Mouse (Mus musculus) heart, embryonic 10.5 days (tissue): ENCODE results near the gene Ccdc162. TPM values are rescaled to one million over a fixed set of nuclear protein-coding genes. Genes with fewer than 3 reads are reported as not detected.

Source experiments
- DNase-seq: peaks from one replicate; pipeline ENCODE4 v3.0.0-alpha.2; 2017; ENCODE audit warnings: low spot score
- H3K27ac ChIP-seq: fragments of 300-500 bp; sonication (generic); 2 replicates; pipeline ENCODE4 v1.5.1; 2016; ENCODE audit warnings: mild to moderate bottlenecking
- H3K27me3 ChIP-seq: fragments of 300-500 bp; sonication (generic); 2 replicates; pipeline ENCODE4 v1.6.1; 2016; ENCODE audit warnings: mild to moderate bottlenecking; ENCODE audit not compliant: poor library complexity, insufficient read depth, severe bottlenecking
- H3K36me3 ChIP-seq: fragments of 300-500 bp; sonication (generic); 2 replicates; pipeline ENCODE4 v1.6.1; 2016; ENCODE audit warnings: mild to moderate bottlenecking, moderate library complexity
- H3K4me1 ChIP-seq: fragments of 300-500 bp; sonication (generic); 2 replicates; pipeline ENCODE4 v1.6.1; 2016; ENCODE audit warnings: mild to moderate bottlenecking
- H3K4me3 ChIP-seq: fragments of 300-500 bp; sonication (generic); 2 replicates; pipeline ENCODE4 v1.5.1; 2016; ENCODE audit warnings: mild to moderate bottlenecking, moderate library complexity
- H3K9me3 ChIP-seq: fragments of 300-500 bp; sonication (generic); 2 replicates; pipeline ENCODE4 v1.6.1; 2016; ENCODE audit warnings: mild to moderate bottlenecking, moderate library complexity
- WGBS: fragments of 180-500 bp; shearing (Covaris S2); methylation state at CpG from one replicate; pipeline ENCODE4 v1.1.7; 2016; 5-methylcytosine and 5-hydroxymethylcytosine counted together
- polyA plus RNA-seq: library from polyadenylated mRNA; unstranded; fragments of >200 nt; fragmentation: Nextera tagmentation; extraction: Ambion mirVana; gene quantifications from 2 replicates; pipeline ENCODE4 v1.2.1, GENCODE M21; 2016

The Ccdc162 gene
- polyA plus RNA-seq, 1 experiment from 2014 or later, result 0.40 TPM

DNA sequence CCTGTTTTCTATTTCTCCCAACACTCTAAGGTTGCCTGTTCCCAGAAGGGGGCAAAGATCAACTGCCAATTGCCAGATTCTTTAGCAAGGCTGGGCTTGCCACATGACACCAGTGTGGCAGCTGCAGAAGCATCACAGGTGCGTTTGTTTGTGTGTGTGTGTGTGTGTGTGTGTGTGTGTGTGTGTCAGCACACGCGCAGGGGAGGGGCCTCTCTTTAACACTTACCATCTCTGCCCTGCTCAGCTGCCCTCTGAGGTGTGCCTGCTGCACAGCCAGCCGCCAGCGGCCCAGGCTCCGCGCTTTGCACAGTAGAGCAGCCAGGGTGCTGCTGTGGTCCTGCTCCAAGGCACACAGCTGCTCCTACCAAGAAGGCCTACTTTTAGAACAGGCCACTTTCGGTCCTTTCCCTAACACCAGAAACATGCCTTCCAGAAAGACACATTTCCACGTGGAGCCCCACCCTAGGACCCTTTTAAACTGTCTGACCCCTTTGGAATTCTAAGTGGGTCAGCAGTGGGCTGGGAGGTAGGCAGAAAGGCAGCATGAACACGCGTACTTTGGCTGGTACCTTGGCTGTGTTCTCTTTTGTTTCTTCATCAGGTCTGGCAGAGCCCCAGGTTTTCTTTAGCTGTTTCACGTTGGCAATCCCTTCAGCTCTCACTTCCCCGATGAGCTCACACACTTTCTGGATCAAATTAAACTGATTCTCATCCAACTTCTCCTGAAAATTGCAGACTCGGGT, 163.4 kb downstream of the Ccdc162 start:
- Histone ChIP-seq H3K27me3 (no peaks in the 10 kb centered on the region), H3K27ac (0 out of 2 replicates have a peak overlapping the region, but pooled peaks have one; percentile 37), H3K9me3 (peaks cover 4% of the 10 kb centered on the region), H3K4me1 (peaks cover 8% of the 10 kb centered on the region), H3K4me3 (no peak overlapping the region), H3K36me3 (no peaks in the 10 kb centered on the region)
- WGBS, result 51% methylated on average over 14 of the region's 14 CpGs
- no peak for DNase-seq

DNA sequence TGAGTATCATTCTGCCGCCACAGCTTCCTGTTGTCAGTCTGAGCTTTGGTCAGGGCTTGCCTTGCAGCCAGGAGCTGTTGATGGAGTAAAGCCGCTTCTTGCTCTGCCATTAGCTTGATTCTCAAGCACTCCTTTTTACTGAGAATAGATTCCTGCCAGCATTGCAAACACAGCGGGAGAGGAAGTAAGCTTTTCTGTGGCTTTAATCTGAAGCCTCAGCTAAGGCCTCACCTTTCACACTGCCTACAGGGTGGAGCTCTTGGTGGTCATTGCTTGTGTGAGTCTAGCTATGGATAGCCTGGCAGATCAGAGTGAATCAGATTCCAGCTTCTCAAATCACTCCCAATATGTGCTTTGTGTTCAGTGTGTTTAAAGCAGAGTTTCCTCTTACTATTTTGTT, 164.1 kb downstream of the Ccdc162 start:
- 29% methylated on average over 3 of the region's 3 CpGs for WGBS
- no peaks in the 10 kb centered on the region for H3K27me3 ChIP-seq

DNA sequence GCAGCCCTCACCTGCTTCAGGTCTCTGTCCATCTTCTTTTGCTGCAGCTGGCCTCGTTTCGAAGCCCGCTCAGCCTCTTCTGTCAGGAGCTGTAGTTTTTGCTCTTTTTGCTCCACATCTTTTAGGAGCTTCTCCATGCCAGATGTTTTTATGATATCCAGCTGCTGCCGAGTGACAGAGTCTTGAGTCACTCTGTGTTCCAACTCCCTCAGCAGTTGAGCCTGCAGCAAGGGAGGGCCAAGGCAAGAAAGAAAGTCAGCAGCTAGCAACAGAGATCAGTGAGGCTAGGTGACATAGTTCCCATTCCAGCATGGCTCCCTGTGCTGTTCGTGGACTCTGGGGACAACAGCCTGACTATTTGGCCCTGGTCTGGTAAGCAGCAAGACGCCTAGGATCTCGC, 165.7 kb downstream of the Ccdc162 start:
- H3K27ac ChIP-seq, result no peak overlapping the region
- H3K27me3 ChIP-seq, result no peaks in the 10 kb centered on the region
- H3K4me1 ChIP-seq, result peaks cover 8% of the 10 kb centered on the region
- H3K4me3 ChIP-seq, result no peak overlapping the region
- WGBS, result 78% methylated on average over 7 of the region's 7 CpGs
- peaks cover 4% of the 10 kb centered on the region for H3K9me3 ChIP-seq
- no peak for DNase-seq
- no peaks in the 10 kb centered on the region for H3K36me3 ChIP-seq

More for the DNA sequence above, 164.1 kb downstream of the Ccdc162 start:
- Histone ChIP-seq H3K4me3 (no peak overlapping the region), H3K36me3 (no peaks in the 10 kb centered on the region), H3K9me3 (peaks cover 4% of the 10 kb centered on the region), H3K4me1 (peaks cover 8% of the 10 kb centered on the region), H3K27ac (no peak overlapping the region)
- DNase-seq, result no peak

DNA sequence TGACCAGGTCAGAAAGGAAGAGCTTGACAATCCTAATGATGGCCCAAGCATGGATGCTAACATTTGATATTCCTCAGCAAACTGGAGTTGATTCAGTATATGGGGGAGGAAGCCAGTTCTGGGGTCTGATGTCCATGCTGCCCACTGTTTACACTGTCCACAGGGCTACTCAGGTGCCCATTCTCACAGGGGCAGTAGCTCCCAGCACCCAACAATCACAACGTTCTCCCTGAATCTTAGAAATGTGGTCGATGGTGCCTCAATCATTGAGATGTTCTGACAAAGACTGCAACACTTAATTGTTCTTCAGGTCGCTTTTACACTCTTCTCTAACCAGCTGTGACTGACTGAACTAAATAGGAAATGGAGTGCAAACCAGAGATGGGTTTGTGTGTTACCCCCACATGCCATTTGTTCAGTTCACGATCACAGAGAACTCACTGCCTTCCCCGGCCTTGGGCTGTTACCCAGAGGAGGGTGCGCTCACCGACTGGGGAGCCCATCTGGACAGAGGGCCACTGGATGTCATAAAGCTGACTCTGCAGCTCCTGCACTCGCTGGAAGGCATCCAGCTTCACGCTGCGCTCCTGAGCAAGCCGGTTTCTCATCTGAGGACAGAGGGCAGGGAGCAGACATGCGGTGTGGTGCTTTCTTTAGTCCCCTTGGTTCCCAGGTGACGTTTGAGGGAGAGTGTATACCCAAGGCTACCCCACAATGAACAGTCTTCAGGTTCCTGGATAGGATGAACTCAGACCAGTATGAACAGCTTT, 169.9 kb downstream of the Ccdc162 start:
- Histone ChIP-seq H3K27ac (no peak overlapping the region), H3K4me1 (peaks cover 13% of the 10 kb centered on the region), H3K9me3 (peaks cover 4% of the 10 kb centered on the region), H3K36me3 (no peaks in the 10 kb centered on the region), H3K27me3 (no peaks in the 10 kb centered on the region), H3K4me3 (no peak overlapping the region)
- peak; percentile 59 for DNase-seq
- whole genome bisulfite sequencing, result 68% methylated on average over 13 of the region's 13 CpGs

DNA sequence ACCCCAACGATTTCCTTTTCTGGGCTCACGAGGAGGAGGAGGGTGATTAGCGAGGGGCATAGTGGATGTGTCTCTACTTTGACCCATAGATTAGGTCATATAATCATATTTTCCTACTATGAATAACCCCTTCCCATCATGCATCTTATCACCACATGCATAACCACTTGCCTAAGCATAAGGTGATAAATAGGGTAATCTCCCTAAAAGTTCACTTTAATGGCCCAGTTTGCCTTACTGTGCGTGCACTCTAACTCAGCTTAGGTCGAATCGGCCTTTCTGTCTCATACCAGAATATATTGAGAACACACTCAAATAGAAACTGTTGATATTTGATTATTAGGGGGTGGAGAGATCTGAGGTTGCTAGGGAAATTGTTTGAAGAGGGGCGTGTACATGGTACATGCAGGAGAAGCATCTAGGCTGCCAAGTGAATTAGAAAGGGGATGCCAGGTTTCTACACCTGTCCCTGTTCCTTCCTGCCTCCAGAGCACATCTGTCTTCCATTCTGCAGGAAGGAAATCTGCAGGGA, 171.1 kb downstream of the Ccdc162 start:
- no peak for DNase-seq
- 47% methylated on average over 7 of the region's 7 CpGs for WGBS
- Histone ChIP-seq H3K27ac (no peak overlapping the region), H3K36me3 (no peaks in the 10 kb centered on the region), H3K27me3 (no peaks in the 10 kb centered on the region), H3K4me1 (peaks cover 13% of the 10 kb centered on the region), H3K4me3 (no peak overlapping the region), H3K9me3 (peaks cover 4% of the 10 kb centered on the region)

DNA sequence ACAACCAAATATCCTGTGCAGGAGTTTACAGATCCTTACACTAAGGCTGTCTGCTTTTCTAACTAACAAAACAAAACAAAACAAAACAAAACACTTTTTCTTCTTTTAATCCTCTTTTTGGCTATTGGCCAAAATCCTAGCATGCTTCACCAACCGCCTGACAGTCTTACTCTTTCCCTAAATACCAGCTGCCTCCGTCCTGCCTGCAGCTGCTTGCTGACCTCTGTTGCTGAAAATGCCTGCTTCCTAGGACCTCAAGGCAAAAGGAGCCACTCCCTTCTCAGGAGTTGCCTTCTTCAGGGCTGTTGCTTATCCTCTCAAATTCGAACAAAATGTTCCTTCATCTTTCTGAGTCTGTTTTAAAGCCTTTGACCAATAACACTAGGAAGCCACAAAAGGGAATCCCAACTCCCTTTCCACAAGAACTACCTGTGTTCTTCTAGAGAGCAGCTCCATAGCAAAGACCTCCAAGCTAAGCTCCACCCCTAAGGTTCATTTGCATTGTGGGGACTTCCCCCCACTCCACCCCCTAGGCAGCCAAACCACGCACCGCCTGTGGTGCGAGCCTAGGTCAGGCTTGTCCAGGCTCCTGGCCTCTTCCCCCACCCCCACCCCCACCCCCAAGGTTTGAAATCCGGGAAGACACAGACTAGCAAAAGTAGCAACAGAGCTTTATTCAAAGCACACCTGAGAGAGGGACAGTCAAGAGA, 171.8 kb downstream of the Ccdc162 start:
- H3K4me1 ChIP-seq, result peaks cover 13% of the 10 kb centered on the region
- H3K27me3 ChIP-seq, result no peaks in the 10 kb centered on the region
- H3K27ac ChIP-seq, result no peak overlapping the region
- H3K36me3 ChIP-seq, result no peaks in the 10 kb centered on the region
- peak overlapping the region; percentile 22; the same call in 1 of the 2 replicates for H3K4me3 ChIP-seq
- peak; percentile 74 for DNase-seq
- 4% methylated on average over 7 of the region's 7 CpGs for WGBS
- H3K9me3 ChIP-seq, result peaks cover 4% of the 10 kb centered on the region

DNA sequence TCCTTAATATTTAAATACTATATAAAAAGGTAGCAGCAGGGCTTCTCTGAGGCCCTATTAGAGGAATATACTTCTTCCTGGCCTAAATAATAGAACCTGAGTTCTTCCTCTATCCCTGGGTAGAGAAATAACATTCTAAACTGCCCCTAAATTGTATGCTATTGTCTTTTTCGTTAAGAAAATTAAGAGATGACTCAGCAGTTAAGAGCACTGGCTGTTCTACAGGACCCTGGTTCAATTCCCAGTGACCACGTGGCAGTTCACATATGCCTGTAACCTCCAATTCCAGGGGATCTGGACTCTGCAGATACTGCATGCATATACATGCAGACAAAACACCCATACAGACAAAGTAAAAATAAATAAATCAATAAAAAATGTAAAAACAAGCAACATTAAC, 172.6 kb downstream of the Ccdc162 start:
- H3K4me3 ChIP-seq, result no peak overlapping the region
- no peak for DNase-seq
- H3K9me3 ChIP-seq, result no peaks in the 10 kb centered on the region
- no peaks in the 10 kb centered on the region for H3K27me3 ChIP-seq
- 54% methylated on average over 2 of the region's 2 CpGs for WGBS
- peaks cover 13% of the 10 kb centered on the region for H3K4me1 ChIP-seq
- H3K27ac ChIP-seq, result no peak overlapping the region
- peaks cover 7% of the 10 kb centered on the region; the same call in 1 of the 2 replicates for H3K36me3 ChIP-seq

DNA sequence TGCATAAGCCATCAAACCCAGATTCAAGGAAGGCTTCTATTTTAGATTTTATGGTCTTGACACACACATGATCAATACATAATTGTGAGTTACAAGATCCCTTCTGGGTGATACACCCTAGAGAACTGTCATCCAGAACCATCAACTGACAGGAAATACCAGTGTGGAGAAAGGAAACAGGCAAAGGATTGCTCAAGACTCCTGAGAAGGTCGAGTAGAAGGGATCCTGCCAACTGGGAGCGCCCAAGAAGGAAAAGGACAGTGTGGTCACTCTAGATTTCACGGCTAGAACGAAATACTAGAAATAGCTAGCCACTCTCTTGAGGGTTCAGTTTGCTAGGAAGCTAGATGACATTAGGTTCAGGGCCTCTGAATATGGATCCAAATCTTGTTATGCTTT, 173.0 kb downstream of the Ccdc162 start:
- H3K27ac ChIP-seq, result no peak overlapping the region

DNA sequence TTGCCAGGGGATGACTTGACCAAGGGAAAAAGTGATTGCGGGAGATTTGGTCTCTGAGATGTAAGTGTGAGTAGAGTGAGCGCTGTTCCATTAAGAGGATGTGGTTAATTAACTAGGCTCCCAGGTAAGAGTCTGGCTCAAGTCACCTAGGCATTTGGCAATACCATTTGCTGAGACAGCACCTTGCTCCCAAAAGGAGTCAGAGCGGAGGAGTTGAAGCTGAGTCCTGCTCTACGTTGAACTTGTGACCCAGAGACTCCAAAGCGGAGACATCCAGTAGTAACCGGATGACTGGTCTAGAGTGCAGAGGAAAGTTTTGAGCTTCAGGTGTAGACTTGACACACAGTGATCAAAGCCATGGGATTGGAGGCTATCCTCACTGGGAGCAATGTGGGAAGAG, 174.4 kb downstream of the Ccdc162 start:
- H3K4me1 ChIP-seq, result peaks cover 13% of the 10 kb centered on the region
- no peaks in the 10 kb centered on the region for H3K9me3 ChIP-seq
- H3K27ac ChIP-seq, result no peak overlapping the region
- DNase-seq, result no peak
- 90% methylated on average over 6 of the region's 6 CpGs for WGBS
- no peaks in the 10 kb centered on the region for H3K27me3 ChIP-seq
- peaks cover 19% of the 10 kb centered on the region for H3K36me3 ChIP-seq
- H3K4me3 ChIP-seq, result no peak overlapping the region

More for the DNA sequence above, 173.0 kb downstream of the Ccdc162 start:
- no peaks in the 10 kb centered on the region for H3K27me3 ChIP-seq
- no peaks in the 10 kb centered on the region for H3K9me3 ChIP-seq
- no peak overlapping the region for H3K4me3 ChIP-seq
- H3K36me3 ChIP-seq, result peaks cover 8% of the 10 kb centered on the region; the same call in 1 of the 2 replicates
- DNase-seq, result no peak
- H3K4me1 ChIP-seq, result peaks cover 13% of the 10 kb centered on the region
- WGBS, result 78% methylated on average over 4 of the region's 4 CpGs

DNA sequence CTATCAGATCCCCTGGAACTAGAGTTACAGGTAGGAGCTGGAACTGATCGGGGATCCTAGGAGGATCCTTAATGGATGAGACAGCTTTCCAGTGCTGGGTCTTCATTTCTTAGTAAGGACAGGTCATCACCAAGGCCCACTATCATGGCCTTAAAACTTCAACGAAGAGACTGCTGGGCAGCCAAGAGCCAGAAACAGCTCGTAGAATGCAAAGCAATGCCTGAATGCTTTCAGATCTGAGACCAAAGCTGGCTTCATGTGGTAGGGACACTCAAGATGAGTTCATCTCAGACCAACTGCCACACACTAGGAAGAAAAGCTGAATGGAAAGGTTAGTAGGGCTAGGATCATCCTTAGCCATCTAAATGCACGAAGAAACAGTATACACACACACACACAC, 177.4 kb downstream of the Ccdc162 start:
- peaks cover under 1% of the 10 kb centered on the region; the same call in 1 of the 2 replicates for H3K4me1 ChIP-seq
- WGBS, result 88% methylated on average over 4 of the region's 4 CpGs
- H3K9me3 ChIP-seq, result no peaks in the 10 kb centered on the region
- H3K27me3 ChIP-seq, result no peaks in the 10 kb centered on the region
- peaks cover 44% of the 10 kb centered on the region for H3K36me3 ChIP-seq
- no peak overlapping the region for H3K27ac ChIP-seq
- H3K4me3 ChIP-seq, result no peak overlapping the region
- peak; percentile 54 for DNase-seq

DNA sequence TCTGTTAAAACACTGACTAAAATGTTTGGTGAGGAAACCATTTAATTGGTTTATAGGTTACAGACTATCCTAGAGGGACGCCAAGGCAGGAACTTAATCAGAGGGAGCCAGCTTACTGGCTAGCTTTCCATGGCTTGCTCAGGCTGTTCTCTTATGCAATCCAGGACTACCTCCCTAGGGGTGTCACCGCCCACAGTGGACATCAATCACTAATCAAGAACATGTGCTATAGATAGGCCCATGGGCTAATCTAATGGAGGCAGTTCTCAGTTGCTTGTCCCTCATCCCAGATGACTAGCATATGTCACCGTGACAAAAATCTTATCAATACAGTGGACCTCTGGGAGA, 178.5 kb downstream of the Ccdc162 start:
- DNase-seq, result no peak
- Histone ChIP-seq H3K27ac (no peak overlapping the region), H3K4me1 (no peaks in the 10 kb centered on the region), H3K27me3 (no peaks in the 10 kb centered on the region), H3K4me3 (no peak overlapping the region), H3K36me3 (peaks cover 54% of the 10 kb centered on the region), H3K9me3 (no peaks in the 10 kb centered on the region)
- WGBS, result 90% methylated on average over 3 of the region's 3 CpGs

DNA sequence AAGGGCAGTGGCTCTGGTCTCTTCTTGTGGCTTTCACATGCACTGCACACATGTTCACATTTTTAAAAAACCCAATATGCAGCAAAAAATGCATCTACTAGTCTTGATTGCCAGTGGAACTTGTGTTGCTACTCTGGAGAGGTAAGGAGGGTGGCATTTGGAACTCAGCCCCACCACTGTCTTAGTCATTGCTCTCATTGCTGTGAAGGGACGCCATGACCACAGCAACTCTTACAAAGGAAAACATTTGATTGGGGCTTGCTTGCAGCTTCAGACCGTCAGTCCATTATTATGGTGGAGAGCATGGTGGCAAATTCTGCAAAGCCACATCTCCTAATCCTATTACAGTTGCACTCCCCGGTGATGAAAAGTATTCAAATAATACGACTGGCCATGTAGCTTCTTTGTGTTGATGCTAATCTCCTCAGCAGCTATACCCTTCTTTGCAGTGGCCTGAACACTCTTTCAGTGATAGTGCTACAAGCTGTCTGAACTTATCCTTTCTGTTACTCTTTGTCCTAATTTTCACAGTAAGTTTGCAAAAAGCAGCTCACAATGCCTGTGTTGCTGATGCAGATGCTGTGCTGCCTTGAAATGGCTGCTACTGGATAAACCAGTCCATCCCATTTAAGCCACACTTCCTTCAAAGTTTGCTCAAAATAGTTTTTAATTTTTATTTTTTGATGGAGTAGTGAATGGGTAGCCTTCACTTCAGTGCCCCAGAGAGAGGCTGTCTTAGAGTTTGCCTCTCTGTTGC, 179.0 kb downstream of the Ccdc162 start:
- no peaks in the 10 kb centered on the region for H3K27me3 ChIP-seq
- no peak overlapping the region for H3K4me3 ChIP-seq
- peak; percentile 72 for DNase-seq
- H3K9me3 ChIP-seq, result no peaks in the 10 kb centered on the region
- H3K36me3 ChIP-seq, result peaks cover 60% of the 10 kb centered on the region
- no peaks in the 10 kb centered on the region for H3K4me1 ChIP-seq
- 90% methylated on average over 4 of the region's 4 CpGs for WGBS
- H3K27ac ChIP-seq, result no peak overlapping the region
